Mouse (Mus musculus): ENCODE data around the gene Klhl8.
"Not testable (repeated sequence)": the region's sequence is repeated elsewhere in the genome, so short reads cannot be mapped to it uniquely, and the experiment has no call there.

The Klhl8 gene

DNA sequence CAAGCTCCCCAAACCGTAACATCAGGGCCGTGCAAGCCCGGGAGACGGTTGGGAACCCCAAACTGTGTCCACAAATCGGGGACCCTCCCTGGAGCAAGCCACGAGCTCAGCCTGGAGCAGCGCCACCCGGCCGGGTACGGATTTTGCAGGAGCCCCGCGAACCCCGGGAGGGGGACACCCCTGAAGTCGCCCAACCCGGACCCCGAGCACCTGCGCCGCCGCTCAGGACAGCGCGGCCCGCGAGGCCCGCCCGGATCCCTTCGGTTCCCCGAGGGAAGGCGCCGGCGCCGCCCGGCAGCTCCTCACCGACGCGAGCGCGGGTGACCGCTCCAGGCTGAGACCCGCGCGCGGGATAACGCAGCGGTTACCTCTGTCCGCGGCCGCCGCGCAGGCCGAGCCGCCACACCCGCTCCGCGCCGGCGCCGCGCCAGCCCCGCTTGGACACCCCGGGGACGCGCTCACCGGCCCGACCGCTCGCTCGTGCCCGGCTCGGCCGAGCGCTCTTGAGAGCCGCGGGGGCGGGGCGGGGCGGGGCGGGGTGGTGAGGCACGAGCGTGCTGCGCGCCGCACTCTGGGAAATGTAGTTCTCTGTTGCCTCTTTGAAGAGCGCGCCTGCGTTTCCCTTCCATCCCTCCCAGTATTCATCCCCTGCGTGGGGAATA lies at the start of gene Klhl8:
Gene Klhl8, minus strand, starts transcription at position 512 of the 662 bp plus-strand sequence.
- DNase-seq (ENCODE audit: low spot score): peak; percentile 49

DNA sequence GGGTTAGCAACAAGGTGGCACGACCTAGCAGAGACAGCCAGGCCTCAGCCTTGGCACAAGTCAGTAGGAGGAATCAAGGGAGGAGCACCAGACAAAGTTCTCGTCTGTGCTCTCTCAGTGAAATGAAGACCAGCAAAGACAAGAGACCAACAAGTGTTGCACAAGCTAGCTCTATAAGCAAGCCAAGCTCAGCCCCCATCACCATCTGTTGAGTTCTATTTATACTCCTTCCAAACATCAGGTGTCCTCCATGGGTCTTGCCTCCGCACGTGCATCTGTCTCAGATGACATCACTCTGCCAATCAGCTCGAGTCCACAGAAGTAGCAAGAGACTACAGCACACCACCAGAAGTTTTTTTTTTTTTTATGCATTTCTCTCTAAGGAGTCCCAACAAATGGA lies 43.6 kb upstream of the Klhl8 start:
- no peak for DNase-seq (ENCODE audit: low spot score)

DNA sequence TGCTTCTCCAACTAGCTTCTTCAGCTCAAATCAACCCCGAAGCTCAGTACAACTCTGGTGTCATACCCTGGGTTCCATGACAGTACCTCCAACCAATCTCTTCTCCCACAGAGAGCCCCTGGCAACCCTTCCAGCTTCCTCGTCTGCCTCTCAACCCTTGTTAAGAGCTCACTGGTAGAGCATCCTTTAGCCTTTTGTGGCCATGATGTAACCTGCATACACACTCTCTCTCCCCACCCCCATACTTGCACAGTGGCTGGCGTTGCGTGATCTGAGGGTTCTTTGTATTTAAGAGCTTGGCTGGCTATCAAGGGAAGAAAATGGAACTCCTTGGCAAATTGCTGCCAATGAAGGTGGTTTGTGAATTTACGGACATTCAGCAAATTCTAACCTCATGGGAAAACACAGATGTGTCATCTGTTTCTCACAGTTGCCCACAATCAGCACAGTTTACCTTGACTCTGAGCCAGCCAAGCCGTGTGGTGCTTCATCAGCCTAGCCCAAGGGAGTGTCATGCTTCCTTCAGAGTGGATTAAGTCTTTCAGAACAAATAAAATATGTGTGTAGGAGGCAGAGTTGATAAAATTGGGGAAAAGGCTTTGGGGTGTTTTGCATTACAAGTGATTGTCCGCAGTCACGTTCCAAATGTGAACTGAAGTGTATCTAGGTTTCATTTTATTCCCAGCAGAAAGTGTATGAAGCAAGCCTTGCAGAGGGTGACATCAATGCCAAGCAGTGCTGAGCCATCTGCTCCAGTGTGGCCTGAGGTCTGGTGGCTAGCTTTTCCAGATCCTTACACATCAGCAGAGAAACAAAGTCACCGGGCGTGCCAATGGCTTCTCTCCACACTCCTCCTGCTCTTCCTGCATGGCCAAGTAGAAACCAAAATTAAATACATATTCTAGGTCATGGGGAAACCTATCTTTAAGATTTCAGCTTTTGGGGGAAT lies 42.4 kb upstream of the Klhl8 start:
- DNase-seq (ENCODE audit: low spot score): no peak

DNA sequence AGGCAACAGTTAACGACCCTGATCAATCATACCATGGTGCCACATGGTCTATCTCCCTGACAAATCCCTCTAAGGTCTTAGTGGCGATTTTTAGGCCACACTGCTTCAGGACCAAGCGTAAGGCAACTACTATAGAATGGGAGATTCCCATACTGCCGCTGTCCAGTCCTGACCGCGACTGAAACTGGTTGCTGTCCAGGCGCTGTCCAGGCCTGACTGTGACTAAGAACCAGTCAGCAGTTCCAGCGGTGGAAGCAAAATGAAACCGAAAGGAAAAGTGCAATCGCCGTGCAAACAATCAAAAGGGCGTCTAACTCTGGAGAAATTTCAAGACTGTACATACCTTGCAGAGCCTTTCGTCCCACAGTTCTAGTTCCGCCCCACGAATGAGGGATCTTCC lies 39.1 kb upstream of the Klhl8 start:
- DNase-seq (ENCODE audit: low spot score): not testable (repeated sequence)

DNA sequence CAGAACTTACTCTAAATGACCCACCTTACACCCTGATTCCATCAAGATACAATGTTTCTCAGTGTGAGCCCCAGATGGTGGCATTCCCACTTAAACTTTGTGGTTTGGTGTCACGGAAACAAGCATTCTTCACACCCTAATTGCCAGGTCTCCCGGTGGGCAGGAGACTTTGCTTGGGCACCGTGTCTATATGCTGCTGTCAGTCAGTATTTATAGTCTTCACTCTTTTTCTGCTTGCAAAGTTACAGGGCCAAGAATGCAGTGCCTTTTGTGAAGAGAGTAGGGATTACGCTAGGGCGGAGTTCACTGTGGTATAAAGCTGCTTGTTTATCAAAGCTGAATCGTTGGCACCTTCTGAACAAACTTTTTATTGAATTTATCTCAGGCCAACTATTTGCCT lies 32.1 kb upstream of the Klhl8 start:
- DNase-seq (ENCODE audit: low spot score): no peak

DNA sequence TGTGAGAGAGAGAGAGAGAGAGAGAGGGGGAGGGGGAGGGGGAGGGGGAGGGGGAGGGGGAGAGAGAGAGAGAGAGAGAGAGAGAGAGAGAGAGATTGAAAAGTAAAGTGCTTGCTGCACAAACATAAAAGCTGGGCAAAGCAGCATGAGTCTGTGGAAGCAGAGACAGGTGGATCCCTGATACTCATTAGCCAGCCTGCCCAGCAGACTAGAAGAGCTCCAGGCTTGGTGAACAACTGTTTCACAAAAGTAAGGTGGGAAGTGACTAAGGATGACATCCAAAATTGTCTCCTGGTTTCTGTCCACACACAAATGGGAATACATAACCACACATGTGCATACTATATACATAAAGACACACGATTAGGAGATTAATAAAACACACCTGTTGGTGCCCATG lies 28.8 kb upstream of the Klhl8 start:
- no peak for DNase-seq (ENCODE audit: low spot score)

DNA sequence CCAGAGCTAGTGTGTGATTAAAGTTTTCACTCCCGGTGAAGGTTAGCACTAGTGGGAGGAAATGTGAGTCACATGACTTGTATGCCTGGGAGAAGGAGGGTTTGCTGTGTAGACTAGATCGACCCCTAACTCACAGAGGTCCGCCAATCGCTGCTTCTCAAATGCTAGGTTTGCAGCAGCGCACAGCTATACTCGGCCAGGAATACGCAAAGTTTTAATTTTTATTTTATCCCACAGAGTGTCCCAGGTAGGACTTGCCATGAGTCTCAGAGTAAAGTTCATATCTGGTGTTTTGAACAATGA lies 28.2 kb upstream of the Klhl8 start:
- no peak for DNase-seq (ENCODE audit: low spot score)

DNA sequence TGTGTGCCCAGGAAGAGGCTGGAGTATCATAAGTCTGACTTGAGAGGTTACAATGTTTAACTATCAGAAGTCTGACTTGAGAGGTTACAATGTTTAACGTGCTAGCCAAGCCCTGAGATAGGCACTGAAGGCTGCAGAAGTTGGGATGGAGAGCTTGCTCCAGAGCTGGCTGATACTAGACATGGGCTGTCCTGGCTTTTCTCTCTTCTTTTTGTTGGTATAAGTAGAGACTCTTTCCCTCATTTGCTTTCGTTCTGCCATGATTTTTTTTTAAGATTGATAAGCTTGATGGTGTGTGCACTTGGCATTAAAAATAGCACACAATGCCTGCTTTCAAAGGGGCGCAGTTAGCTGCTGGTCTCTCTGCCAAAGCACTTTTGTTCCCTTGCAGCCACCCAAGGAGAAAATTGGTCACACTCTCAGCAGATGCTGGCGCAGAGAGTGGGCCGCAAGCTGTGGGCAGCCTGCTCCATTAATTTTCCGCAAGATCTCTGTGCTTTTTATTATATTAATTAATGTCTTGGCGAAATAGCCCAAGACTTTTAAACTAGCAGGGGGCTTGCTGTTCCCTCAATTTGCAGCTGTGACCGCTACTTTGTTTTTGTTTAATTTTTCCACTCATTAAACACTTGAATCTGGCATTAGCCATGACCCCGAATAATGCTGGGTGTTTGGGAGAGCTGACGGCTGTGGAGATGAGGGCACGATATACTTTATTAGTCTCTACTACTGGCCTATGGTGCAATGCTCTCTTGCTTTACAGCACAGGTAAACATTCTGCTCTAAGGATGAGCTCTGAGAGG lies 27.7 kb upstream of the Klhl8 start:
- no peak for DNase-seq (ENCODE audit: low spot score)

DNA sequence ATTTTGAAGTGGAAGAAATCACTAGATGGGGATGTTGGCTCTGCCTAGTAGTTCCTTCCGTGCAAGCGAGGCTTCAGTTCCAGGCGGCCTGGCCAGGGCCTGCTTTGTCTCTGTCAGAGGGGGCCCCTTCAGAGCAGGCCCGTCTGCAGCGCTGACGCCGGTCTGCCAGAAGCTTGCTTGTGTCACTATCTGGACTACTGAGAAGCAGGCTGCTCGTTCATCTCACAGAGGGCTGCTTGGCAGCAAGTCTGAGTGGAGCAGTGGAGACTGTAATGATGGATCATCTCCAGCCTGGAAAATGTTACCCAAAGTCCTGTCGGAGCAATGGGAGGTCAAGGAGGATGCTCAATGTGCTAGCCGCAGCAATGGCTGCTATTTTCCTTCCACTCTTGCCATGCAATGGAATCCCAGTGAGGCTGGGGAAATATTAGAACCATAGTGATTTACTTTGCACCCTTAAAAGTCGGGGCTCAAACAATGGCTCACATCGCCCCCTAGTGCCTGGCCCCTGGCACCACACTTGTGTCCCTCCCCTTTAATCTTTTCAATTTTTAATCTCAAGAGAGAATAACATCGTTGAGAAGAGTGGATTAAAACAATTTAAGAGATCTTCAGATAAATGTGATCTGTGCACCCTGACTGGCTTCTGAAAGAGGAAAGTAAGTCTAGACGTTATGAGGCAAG lies 26.0 kb upstream of the Klhl8 start:
- no peak for DNase-seq (ENCODE audit: low spot score)

DNA sequence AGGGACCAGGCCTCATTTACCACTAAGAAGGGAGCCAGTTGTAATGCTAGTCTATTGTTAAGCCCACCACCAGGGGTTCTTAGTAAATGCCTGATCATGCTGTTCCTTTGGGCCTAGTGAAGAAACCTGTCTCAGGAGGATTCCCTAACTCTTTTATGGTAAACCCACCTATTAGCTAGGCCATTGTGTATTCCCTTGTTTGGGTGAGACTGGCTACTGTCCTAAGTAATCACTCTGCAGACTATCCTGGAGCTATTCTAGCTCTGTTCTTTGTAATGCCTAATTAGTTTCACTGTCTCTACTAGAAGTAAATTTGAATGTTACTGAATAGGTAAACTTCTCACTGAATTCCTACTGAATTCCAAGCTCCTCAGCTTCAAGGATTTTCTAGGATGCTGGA lies 20.9 kb upstream of the Klhl8 start:
- not testable (repeated sequence) for DNase-seq (ENCODE audit: low spot score)

DNA sequence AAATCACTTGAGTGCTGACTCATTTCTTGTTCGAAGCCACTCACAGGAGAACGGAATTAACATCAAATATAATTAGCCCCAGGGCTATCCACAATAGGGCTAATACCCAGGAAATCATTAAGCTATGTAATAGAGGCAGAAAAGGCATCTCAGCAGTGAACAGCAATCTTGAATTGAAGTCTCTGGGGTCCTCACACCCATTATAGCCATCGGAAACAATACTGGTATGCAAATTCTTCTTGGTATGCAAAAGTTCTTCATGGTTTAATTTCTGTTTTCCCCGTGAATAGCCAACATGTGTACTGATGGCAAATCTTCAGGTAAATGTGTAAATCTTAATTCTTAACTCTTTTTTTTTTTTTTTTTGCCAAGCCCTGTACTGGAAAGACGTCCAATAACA lies 19.5 kb upstream of the Klhl8 start:
- no peak for DNase-seq (ENCODE audit: low spot score)

DNA sequence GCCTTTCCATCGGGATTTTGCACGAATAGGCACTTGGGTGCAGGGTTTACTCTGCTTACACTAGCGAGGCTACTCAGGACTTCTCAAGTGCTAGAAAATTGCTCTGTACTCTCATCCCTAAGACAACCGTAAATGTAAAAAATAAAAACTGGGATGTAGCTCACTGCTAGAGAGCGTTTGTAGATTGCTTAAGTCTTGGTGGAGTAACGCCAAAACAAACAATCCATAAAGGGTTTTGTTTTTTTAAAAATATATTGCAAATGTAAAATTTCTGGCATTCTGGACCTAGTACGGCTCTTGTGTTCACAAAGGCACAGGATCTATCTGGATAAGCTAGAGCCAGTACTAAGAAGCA lies 17.1 kb upstream of the Klhl8 start:
- no peak for DNase-seq (ENCODE audit: low spot score)

DNA sequence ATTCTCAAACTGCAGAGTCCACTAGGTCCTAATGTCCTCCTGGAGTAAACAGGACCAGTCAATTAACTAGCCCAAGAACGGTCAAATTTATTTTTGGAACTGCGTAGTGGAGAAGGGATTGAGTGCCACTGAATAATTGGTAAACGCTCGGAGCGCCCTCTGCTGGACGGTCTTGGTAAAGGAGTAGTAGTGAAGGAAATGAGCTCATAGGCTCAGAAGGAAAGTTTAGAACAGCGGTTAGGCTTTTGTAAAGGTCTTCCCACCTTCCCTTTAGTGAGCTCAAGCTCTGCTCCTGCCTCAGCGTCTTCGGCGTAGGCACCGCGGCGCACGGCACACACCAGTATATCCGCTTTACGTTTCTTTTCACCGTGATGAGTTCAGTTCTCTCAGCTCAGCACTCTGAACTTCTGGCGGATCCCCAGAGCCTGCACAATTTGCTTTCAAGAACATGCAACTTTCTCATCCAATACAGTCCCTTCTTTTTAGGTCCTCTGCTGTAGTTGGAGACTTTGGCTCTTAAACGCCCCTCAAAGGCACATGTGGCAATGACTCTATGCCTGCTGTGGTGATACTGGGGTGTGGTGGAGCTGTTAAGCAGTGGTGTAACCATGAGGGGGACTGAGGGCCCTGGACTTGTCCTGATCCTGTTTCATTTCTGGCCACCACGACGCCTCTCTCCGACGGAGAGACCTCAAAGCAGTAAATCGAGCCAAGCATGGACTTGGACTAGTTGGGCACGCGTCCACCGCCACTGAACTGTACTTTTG lies 16.6 kb upstream of the Klhl8 start:
- DNase-seq (ENCODE audit: low spot score): peak; percentile 88

DNA sequence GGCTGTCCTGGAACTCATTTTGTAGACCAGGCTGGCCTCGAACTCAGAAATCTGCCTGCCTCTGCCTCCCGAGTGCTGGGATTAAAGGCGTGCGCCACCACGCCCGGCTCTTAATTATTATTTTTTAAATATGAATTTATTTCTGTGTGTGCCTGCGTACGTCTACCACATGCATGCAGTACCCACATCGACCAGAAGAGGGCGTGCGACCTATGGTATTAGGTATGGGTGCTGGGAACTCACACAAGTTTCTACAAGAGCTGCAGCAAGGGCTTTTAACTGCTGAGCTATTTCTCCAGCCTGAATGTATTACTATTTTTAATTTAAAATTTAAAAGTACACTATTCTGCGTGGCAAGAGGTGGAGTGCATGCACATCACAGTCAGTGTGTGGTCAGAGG lies 15.3 kb upstream of the Klhl8 start:
- no peak for DNase-seq (ENCODE audit: low spot score)

DNA sequence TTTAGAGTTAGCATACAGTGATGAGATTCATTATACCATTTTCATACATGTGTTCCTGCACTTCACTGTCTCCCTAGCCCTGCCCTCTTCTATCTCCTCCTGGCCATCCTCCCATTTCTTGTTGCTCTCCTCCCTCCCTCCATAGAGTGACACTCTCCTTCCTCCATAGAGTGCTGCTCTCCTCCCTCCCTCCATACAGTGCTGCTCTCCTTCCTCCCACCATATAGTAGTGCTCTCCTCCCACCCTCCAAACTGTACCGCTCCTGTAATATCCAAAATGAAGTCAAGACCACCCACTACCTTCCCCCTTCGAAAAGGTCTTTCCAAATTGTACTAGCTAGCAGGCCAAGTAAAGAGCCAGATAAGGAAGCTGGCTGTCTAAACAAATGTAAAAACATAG lies 12.7 kb upstream of the Klhl8 start:
- DNase-seq (ENCODE audit: low spot score): no peak

DNA sequence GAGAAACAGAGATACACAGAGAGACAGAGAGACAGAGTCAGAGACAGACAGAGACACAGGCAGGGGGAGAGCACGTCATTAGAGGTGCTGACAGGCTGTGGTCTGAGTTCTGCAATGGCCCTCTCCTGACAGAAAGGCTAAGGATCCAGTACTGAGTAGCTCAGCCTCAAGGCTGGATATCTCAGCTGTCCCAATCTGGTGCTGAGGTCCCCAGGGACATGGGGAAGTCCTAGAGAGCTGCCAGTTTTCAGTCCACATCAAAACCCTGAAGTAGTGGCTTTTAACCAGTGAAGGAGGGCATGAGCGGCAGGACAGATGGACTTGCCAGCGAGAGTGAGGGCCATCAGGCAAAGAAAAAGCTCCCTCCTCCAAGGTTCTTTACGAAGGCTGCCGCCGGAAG lies 12.0 kb upstream of the Klhl8 start:
- DNase-seq (ENCODE audit: low spot score): no peak

DNA sequence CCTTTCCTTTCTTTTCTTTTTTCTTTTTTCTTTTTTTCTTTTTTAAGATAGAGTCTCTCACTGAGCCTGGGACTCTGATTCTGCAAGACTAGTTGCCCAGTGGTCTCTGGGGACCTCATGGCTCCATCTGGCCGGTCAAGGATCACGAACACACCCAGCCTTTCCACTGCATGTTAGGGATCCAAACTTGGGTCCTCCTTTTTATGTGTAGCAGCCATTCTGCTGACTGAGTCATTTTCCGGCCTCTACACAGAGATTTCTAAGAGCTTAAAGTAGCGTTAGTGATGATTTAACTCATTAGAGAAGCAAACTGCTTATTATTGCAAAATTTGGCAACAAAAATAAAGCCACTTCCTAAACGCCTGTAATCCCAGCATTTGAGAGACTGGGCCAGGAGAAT lies 11.4 kb upstream of the Klhl8 start:
- no peak for DNase-seq (ENCODE audit: low spot score)

DNA sequence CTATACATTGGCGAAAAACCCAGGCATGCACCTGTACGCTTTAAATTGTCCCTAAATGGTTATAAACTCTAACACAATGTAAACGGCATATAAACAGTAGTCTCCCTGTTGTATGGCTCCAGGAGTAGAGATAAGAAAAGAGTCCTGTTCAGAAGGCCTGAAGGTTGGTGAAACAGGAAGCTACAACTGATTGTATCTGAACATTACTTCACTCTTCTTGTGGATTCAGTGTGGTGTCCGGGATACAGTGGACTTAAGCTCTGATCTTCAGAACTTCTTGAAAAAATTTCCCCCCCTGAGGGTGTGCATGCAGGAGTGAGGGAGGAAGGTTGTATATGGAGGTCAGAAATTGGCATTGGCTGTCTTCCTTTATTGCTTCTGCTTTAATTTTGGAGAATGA lies 8.4 kb upstream of the Klhl8 start:
- DNase-seq (ENCODE audit: low spot score): no peak

DNA sequence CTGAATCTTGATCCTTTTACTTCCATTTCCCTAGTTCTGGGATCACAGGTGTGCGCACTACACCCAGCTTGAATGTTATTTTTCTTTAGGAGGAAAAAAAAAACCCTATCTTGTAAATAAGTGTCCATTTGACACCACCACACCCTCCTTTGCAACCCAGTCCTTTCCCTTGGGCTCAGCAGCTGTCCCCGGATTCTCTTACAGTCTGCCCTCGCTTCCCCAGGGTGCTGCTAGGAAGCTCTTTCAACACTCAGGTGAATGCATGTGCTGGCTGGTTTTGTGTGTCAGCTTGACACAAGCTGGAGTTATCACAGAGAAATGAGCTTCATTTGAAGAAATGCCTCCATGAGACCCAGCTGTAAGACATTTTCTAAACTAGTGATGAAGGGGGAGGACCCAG lies 7.2 kb upstream of the Klhl8 start:
- DNase-seq (ENCODE audit: low spot score): no peak

DNA sequence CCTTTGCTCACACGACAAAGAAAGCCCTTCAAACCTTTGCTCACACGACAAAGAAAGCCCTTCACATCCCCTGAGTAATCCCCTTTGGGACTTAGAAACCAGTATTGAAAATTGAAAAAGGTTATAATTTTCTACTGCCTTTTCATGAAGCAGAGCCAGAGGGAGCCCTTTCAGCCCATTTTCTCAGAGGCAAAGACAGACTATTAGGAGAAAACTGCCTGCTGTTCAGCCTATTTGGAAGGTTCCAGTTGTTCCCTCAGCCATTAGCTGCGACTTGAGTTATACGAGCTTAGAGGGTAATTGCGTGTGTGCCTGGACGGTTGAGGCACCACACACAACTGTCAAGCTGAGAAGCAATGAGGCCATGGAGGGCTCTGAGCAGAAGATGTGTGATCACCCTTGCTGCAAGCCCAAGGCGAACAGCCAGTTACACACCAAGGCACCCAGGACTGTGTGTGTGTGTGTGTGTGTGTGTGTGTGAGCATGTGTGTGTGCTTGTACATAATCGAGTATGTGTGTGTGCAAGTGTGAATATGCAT lies 6.4 kb upstream of the Klhl8 start:
- DNase-seq (ENCODE audit: low spot score): no peak

DNA sequence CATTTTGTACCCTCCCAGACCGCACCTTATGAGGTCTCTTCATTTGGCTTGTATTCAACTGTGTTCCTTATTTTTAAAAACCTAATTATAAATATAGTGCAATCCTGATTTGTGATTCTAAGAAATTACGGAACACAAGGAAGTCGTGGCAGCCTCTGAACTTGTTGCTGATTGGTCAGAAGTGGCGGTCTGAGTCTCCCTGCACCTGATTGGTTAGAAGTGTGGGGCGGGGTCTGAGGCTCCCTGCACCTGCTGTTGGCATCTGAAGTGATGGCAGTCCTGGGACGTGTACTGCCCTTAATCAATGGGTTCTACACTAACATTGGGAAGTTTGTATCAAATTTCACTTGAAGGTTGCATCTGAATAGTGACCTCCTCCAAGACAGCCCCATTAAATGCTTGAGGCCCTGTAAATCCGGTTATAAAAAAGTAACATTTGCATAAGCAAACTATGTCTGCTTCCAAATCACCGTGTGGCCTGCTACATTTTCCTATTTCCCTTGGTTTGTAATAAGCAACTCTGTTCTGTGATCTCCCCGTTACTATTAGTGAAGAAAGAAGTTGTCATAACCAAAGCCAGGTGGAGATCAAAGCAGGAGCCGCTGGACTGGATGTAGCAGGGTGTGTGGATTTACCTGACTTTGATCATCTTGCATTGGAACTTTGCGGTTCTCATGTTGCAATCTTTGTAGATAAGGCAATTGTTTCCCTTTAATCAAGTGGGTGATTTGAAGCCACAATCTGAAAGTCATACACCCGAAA lies 5.7 kb upstream of the Klhl8 start:
- no peak for DNase-seq (ENCODE audit: low spot score)

All from ovary, postnatal 10 days (tissue).